Mouse (Mus musculus): ENCODE measurements at regions not wholly inside any gene's neighbourhood (a gene's known extent, or its start where the extent isn't known, plus 50 kb on each side); places are given as distances from the start of the nearest gene placed in this dataset.

DNA sequence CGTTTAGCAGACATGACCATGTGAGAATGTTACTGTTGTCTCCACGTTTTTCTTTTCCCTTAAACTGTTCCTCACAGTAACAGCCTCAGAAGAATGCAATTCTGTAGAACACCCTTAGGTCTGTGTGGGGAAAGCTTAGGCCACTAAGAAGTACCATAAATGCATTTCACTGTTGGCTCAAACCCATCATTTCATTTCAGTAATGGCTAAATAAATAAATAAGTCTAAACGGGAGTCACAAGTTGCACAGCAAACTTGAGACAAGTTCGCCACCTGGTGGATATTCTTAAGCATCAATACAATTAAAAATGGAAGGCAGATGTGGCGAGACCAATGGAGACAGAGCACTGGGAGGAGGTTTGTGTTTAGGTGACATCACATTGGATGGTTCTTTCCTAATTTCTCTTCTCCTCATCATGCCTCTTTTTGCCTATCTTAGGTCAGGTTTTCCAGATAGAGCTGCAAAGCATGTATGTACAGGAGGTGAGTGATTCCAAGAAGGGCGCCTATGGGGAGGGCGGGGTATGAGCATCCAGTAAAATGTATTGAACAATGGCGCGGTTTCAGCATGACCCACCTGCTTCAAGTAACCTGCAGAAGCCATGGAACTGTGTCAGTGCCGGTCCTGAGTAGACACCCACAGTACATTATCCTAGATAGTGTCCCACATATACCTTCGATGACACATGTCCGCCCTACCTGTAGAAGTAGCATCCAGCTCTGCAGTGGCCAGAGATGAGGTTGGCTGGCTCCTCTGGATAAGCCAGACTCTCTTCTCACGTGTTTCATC is 128.8 kb upstream of the Car8 start:
- 61% methylated on average over 13 of the region's 13 CpGs for WGBS
- H3K36me3 ChIP-seq = no peaks in the 10 kb centered on the region
- peak; percentile 66 for DNase-seq (ENCODE audit: low spot score)
- H3K4me1 ChIP-seq = no peaks in the 10 kb centered on the region
- no peaks in the 10 kb centered on the region for H3K9me3 ChIP-seq
- no peak overlapping the region for H3K27ac ChIP-seq
- no peak overlapping the region for H3K4me3 ChIP-seq
- H3K27me3 ChIP-seq (ENCODE audit: insufficient read depth, poor library complexity, severe bottlenecking) = no peaks in the 10 kb centered on the region

DNA sequence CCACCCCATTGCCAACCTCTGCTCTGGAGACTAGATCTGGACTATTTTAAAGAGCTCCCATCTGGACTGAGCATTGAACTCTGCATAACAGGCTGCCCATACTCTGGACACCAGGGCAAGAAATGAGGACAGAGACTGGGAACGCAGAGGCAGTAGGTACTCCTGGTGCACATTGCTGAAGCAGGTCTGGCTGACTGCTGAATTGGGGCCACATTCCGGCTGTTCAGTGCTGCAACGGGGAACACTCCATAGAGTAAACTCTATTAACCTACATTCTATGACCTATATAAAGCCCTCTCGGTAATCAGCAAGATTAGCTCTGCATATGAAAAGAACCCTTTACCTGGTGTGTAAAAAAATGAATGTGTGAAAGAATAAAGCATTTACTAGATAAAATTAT is 128.1 kb upstream of the Car8 start:
- DNase-seq (ENCODE audit: low spot score) = peak; percentile 47
- H3K9me3 ChIP-seq = no peaks in the 10 kb centered on the region
- no peak overlapping the region for H3K27ac ChIP-seq
- H3K4me1 ChIP-seq = no peaks in the 10 kb centered on the region
- H3K4me3 ChIP-seq = no peak overlapping the region
- no peaks in the 10 kb centered on the region for H3K27me3 ChIP-seq (ENCODE audit: insufficient read depth, poor library complexity, severe bottlenecking)
- WGBS = 89% methylated on average over 4 of the region's 4 CpGs
- H3K36me3 ChIP-seq = no peaks in the 10 kb centered on the region

DNA sequence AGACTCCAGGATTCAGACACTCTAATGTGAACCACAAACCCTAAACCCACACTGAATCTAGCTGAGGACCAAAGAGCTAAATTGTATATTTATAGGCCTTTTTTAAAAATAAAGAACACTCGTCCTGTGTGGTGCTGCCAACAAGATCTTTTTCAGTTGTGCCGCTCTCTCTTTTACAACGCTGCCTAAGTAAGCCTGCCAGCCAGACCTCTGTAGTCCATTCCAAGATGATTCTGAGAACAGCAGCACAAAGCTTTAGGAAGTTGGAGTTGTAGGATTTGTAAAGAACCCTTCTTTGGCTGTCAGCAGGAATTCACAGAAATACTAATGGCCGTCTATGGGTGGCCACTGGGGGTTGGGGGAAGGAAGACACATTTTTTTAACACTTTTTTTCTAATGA is 123.6 kb upstream of the Car8 start:
- no peaks in the 10 kb centered on the region for H3K9me3 ChIP-seq
- peak; percentile 10 for DNase-seq (ENCODE audit: low spot score)
- no peaks in the 10 kb centered on the region for H3K36me3 ChIP-seq
- H3K4me3 ChIP-seq = no peak overlapping the region
- H3K4me1 ChIP-seq = no peaks in the 10 kb centered on the region
- H3K27ac ChIP-seq = no peak overlapping the region
- no peaks in the 10 kb centered on the region for H3K27me3 ChIP-seq (ENCODE audit: insufficient read depth, poor library complexity, severe bottlenecking)
- WGBS = 69% methylated on average over 4 of the region's 4 CpGs

DNA sequence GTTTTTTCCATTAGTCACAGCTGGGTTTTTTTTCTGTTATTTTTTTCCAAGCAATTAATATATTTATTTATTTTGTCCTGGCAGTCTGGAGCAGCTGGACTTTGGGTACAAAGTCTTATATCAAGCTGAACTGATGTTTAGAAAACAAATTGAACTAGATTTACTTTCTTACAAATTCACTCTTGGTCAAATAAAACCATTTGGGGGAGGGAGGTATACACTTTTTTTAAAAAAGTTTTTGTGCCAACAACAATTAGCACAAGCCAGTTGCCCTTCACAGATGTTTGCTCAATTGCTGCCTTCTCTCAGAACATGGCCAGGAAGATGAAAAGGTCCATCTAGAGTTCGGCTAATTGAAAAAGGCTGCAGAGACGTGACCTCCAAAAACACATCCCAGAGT is 123.1 kb upstream of the Car8 start:
- no peaks in the 10 kb centered on the region for H3K4me1 ChIP-seq
- H3K27ac ChIP-seq = no peak overlapping the region
- peak; percentile 3 for DNase-seq (ENCODE audit: low spot score)
- no peaks in the 10 kb centered on the region for H3K9me3 ChIP-seq
- WGBS = 59% methylated on average over 2 of the region's 2 CpGs
- H3K4me3 ChIP-seq = no peak overlapping the region
- no peaks in the 10 kb centered on the region for H3K27me3 ChIP-seq (ENCODE audit: insufficient read depth, poor library complexity, severe bottlenecking)
- H3K36me3 ChIP-seq = no peaks in the 10 kb centered on the region

DNA sequence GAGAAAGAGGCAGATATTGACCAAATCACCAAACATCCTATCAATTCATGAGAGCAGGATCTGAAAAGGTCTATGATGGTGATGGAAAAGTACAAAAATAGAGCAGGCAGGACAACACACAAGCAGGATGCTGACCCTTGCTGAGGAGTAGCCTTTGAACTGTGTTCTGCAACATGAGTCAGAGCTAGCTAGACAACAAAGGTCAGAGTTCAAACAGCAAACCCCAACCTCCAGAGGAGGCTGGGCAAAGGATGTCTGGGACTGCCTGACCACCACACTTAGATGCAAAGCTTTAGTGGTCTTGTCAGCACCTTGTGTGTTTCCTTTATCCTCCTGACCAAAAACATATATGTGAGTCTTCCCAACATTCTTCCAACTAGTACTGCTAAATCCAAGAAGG is 122.5 kb upstream of the Car8 start:
- Histone ChIP-seq H3K36me3 (no peaks in the 10 kb centered on the region), H3K27me3 (ENCODE audit: insufficient read depth, poor library complexity, severe bottlenecking) (no peaks in the 10 kb centered on the region), H3K9me3 (no peaks in the 10 kb centered on the region), H3K27ac (no peak overlapping the region), H3K4me1 (no peaks in the 10 kb centered on the region), H3K4me3 (no peak overlapping the region)
- DNase-seq (ENCODE audit: low spot score) = peak; percentile 13

- no peaks in the 10 kb centered on the region for H3K36me3 ChIP-seq
- H3K27me3 ChIP-seq (ENCODE audit: insufficient read depth, poor library complexity, severe bottlenecking) = no peaks in the 10 kb centered on the region
- H3K27ac ChIP-seq = no peak overlapping the region
- H3K4me3 ChIP-seq = no peak overlapping the region
- DNase-seq (ENCODE audit: low spot score) = no peak
- no peaks in the 10 kb centered on the region for H3K4me1 ChIP-seq
- WGBS = 82% methylated on average over 1 of the region's 1 CpGs
- no peaks in the 10 kb centered on the region for H3K9me3 ChIP-seq
These were observed 118.6 kb upstream of the Car8 start for GRCm38 (mm10) chr4:8357443-8357842.

- no peak overlapping the region for H3K4me3 ChIP-seq
- no peak overlapping the region for H3K27ac ChIP-seq
- no peaks in the 10 kb centered on the region for H3K9me3 ChIP-seq
- no peak for DNase-seq (ENCODE audit: low spot score)
- no peaks in the 10 kb centered on the region for H3K27me3 ChIP-seq (ENCODE audit: insufficient read depth, poor library complexity, severe bottlenecking)
- no peaks in the 10 kb centered on the region for H3K4me1 ChIP-seq
- no peaks in the 10 kb centered on the region for H3K36me3 ChIP-seq
- 64% methylated on average over 4 of the region's 4 CpGs for WGBS
These were observed 103.1 kb upstream of the Car8 start for GRCm38 (mm10) chr4:8341928-8342327.

DNA sequence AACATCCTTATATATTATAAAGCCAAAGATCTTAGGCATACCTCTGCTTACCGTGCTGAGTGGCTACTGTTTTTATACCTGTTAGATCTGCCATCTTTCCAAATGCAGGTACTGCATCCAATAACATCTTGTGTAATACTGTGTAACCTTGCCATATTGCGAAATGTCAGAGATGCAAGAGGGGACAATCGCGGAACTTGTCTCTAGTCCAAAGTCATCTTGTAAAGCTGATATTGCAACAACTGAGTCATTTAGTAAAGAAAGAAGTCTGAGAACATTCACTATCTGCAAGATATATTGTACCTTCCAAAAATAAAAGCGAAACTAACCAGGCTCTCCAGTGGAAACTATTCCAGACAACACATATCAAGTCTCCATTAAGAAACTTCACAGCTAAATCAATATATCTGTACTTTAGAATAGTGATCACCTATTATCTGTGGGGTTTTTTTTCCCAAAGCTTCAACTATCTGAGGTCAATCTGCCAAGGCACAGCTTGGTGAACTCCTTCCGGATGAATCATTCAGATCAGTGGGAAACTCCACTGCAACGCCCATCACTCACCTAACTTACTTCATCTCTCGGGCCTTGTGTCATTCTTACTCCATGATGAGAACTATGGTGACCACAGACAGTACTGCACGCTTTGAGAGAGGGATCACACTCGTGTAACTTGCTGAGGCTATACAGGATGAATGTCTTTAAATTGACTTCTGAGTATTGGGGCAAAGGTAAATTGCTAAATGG is 70.6 kb upstream of the Car8 start:
- Histone ChIP-seq H3K9me3 (no peaks in the 10 kb centered on the region), H3K4me3 (no peak overlapping the region), H3K27ac (no peak overlapping the region), H3K27me3 (ENCODE audit: insufficient read depth, poor library complexity, severe bottlenecking) (no peaks in the 10 kb centered on the region), H3K36me3 (no peaks in the 10 kb centered on the region), H3K4me1 (no peaks in the 10 kb centered on the region)
- 86% methylated on average over 10 of the region's 10 CpGs for WGBS
- no peak for DNase-seq (ENCODE audit: low spot score)

DNA sequence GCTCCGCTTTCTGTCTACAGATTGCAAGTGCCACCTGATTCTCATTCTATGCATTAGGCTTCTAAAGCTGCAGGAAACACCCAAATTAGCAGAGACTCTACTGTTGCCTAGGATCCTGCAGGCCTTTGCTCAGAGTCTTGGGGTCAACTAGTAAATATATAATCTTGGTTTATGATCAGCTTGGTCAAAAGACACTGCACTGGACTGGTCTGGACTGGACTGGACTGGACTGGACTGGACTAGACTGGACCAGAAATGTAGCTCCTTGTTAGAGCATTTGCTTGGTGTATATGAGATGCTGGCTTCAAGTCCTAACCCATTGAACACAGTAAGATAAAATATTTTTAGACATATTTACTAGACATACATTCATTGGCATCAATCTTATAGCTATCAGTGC is 53.7 kb upstream of the Car8 start:
- Histone ChIP-seq H3K4me1 (no peaks in the 10 kb centered on the region), H3K36me3 (no peaks in the 10 kb centered on the region), H3K27me3 (ENCODE audit: insufficient read depth, poor library complexity, severe bottlenecking) (no peaks in the 10 kb centered on the region), H3K27ac (no peak overlapping the region), H3K4me3 (no peak overlapping the region), H3K9me3 (no peaks in the 10 kb centered on the region)
- 84% methylated on average over 1 of the region's 1 CpGs for WGBS
- DNase-seq (ENCODE audit: low spot score) = no peak

- DNase-seq (ENCODE audit: low spot score) = no peak
These were observed 53.0 kb upstream of the Car8 start for GRCm38 (mm10) chr4:8291528-8292492.

GRCm38 (mm10) chr4:8289901-8290300 is 51.1 kb upstream of the Car8 start:
- no peak for DNase-seq (ENCODE audit: low spot score)
- Histone ChIP-seq H3K27ac (no peak overlapping the region), H3K4me1 (no peaks in the 10 kb centered on the region), H3K36me3 (no peaks in the 10 kb centered on the region), H3K9me3 (no peaks in the 10 kb centered on the region), H3K4me3 (no peak overlapping the region), H3K27me3 (ENCODE audit: insufficient read depth, poor library complexity, severe bottlenecking) (no peaks in the 10 kb centered on the region)
- 67% methylated on average over 5 of the region's 5 CpGs for WGBS

More at GRCm38 (mm10) chr4:8291528-8292492, 53.0 kb upstream of the Car8 start:
- Histone ChIP-seq H3K27ac (no peak overlapping the region), H3K4me1 (no peaks in the 10 kb centered on the region), H3K27me3 (ENCODE audit: insufficient read depth, poor library complexity, severe bottlenecking) (no peaks in the 10 kb centered on the region), H3K36me3 (no peaks in the 10 kb centered on the region), H3K9me3 (no peaks in the 10 kb centered on the region), H3K4me3 (no peak overlapping the region)
- 65% methylated on average over 11 of the region's 11 CpGs for WGBS

Measured in heart, embryonic 10.5 days (tissue).